Mouse (Mus musculus): ENCODE results near the gene Polr3g. TPM values are rescaled to one million over a fixed set of nuclear protein-coding genes. Genes with fewer than 3 reads are reported as not detected.

The Polr3g gene
- polyA plus RNA-seq, 1 experiment from 2014 or later, result 9.0 TPM

- under 1% methylated on average over 42 of the region's 42 CpGs for WGBS
- Histone ChIP-seq H3K27me3 (no peaks in the 10 kb centered on the region), H3K9ac (peak overlapping the region; percentile 69), H3K27ac (peak overlapping the region; percentile 88), H3K4me2 (replicated peaks) (peak overlapping the region; percentile 92), H3K4me3 (peak overlapping the region; percentile 67), H3K9me3 (replicated peaks) (no peaks in the 10 kb centered on the region), H3K36me3 (no peaks in the 10 kb centered on the region), H3K4me1 (peaks cover 15% of the 10 kb centered on the region)
- ATAC-seq (ENCODE audit: low FRiP score), result peak; percentile 65
Measured at GRCm38 (mm10) chr13:81711546-81712371, 946 bp upstream of the Polr3g start.

- H3K27ac ChIP-seq, result no peak overlapping the region
- peak overlapping the region; percentile 92 for H3K4me2 ChIP-seq (replicated peaks)
- H3K4me1 ChIP-seq, result peaks cover 15% of the 10 kb centered on the region
- no peaks in the 10 kb centered on the region for H3K27me3 ChIP-seq
- ATAC-seq (ENCODE audit: low FRiP score), result no peak
- 0% methylated on average over 7 of the region's 7 CpGs for WGBS
- peak overlapping the region; percentile 69 for H3K9ac ChIP-seq
- peak overlapping the region; percentile 67 for H3K4me3 ChIP-seq
- no peaks in the 10 kb centered on the region for H3K9me3 ChIP-seq (replicated peaks)
- H3K36me3 ChIP-seq, result no peaks in the 10 kb centered on the region
Measured at GRCm38 (mm10) chr13:81710266-81710665, 547 bp downstream of the Polr3g start.

GRCm38 (mm10) chr13:81709805-81710204, 1.0 kb downstream of the Polr3g start:
- Histone ChIP-seq H3K9me3 (replicated peaks) (no peaks in the 10 kb centered on the region), H3K4me3 (peak overlapping the region; percentile 67), H3K4me1 (peaks cover 15% of the 10 kb centered on the region), H3K9ac (no peak overlapping the region), H3K4me2 (replicated peaks) (peak overlapping the region; percentile 92), H3K27me3 (no peaks in the 10 kb centered on the region), H3K36me3 (no peaks in the 10 kb centered on the region), H3K27ac (no peak overlapping the region)
- WGBS, result 35% methylated on average over 4 of the region's 4 CpGs
- no peak for ATAC-seq (ENCODE audit: low FRiP score)

- no peaks in the 10 kb centered on the region for H3K36me3 ChIP-seq
- whole genome bisulfite sequencing, result 97% methylated on average over 5 of the region's 5 CpGs
- no peak for ATAC-seq (ENCODE audit: low FRiP score)
- H3K9me3 ChIP-seq (replicated peaks), result no peaks in the 10 kb centered on the region
- H3K9ac ChIP-seq, result no peak overlapping the region
- H3K4me1 ChIP-seq, result peaks cover 7% of the 10 kb centered on the region
- no peak overlapping the region for H3K4me3 ChIP-seq
- no peak overlapping the region for H3K27ac ChIP-seq
- H3K27me3 ChIP-seq, result no peaks in the 10 kb centered on the region
- H3K4me2 ChIP-seq (replicated peaks), result no peak overlapping the region
Measured at GRCm38 (mm10) chr13:81706311-81706710, 4.5 kb downstream of the Polr3g start.

GRCm38 (mm10) chr13:81703621-81704020, 7.2 kb downstream of the Polr3g start:
- 80% methylated on average over 9 of the region's 9 CpGs for WGBS
- no peak overlapping the region for H3K9ac ChIP-seq
- no peak overlapping the region for H3K4me2 ChIP-seq (replicated peaks)
- no peak overlapping the region for H3K27ac ChIP-seq
- no peaks in the 10 kb centered on the region for H3K36me3 ChIP-seq
- H3K4me3 ChIP-seq, result no peak overlapping the region
- no peak for ATAC-seq (ENCODE audit: low FRiP score)
- H3K4me1 ChIP-seq, result no peaks in the 10 kb centered on the region
- H3K27me3 ChIP-seq, result no peaks in the 10 kb centered on the region
- H3K9me3 ChIP-seq (replicated peaks), result no peaks in the 10 kb centered on the region

GRCm38 (mm10) chr13:81703148-81703547, 7.7 kb downstream of the Polr3g start:
- no peaks in the 10 kb centered on the region for H3K4me1 ChIP-seq
- 68% methylated on average over 7 of the region's 7 CpGs for WGBS
- H3K4me3 ChIP-seq, result no peak overlapping the region
- no peaks in the 10 kb centered on the region for H3K27me3 ChIP-seq
- H3K9me3 ChIP-seq (replicated peaks), result no peaks in the 10 kb centered on the region
- ATAC-seq (ENCODE audit: low FRiP score), result no peak
- H3K27ac ChIP-seq, result no peak overlapping the region
- H3K9ac ChIP-seq, result no peak overlapping the region
- H3K4me2 ChIP-seq (replicated peaks), result no peak overlapping the region
- H3K36me3 ChIP-seq, result 0 out of 2 replicates have a peak, but pooled peaks cover 3% of the 10 kb centered on the region

GRCm38 (mm10) chr13:81694446-81694845, 16.4 kb downstream of the Polr3g start:
- Histone ChIP-seq H3K9ac (no peak overlapping the region), H3K27me3 (no peaks in the 10 kb centered on the region), H3K27ac (no peak overlapping the region), H3K4me3 (no peak overlapping the region), H3K36me3 (0 out of 2 replicates have a peak, but pooled peaks cover 4% of the 10 kb centered on the region), H3K4me1 (no peaks in the 10 kb centered on the region), H3K9me3 (replicated peaks) (no peaks in the 10 kb centered on the region), H3K4me2 (replicated peaks) (no peak overlapping the region)
- no peak for ATAC-seq (ENCODE audit: low FRiP score)
- 93% methylated on average over 12 of the region's 12 CpGs for WGBS

- Histone ChIP-seq H3K36me3 (no peaks in the 10 kb centered on the region), H3K4me2 (replicated peaks) (no peak overlapping the region), H3K27ac (no peak overlapping the region), H3K9ac (no peak overlapping the region), H3K4me3 (no peak overlapping the region), H3K27me3 (no peaks in the 10 kb centered on the region), H3K4me1 (no peaks in the 10 kb centered on the region), H3K9me3 (replicated peaks) (no peaks in the 10 kb centered on the region)
- ATAC-seq (ENCODE audit: low FRiP score), result peak; percentile 79
- WGBS, result 53% methylated on average over 9 of the region's 9 CpGs
Measured at GRCm38 (mm10) chr13:81691606-81692005, 19.2 kb downstream of the Polr3g start.

GRCm38 (mm10) chr13:81690477-81690876, 20.3 kb downstream of the Polr3g start:
- no peak overlapping the region for H3K4me3 ChIP-seq
- no peak overlapping the region for H3K9ac ChIP-seq
- no peaks in the 10 kb centered on the region for H3K9me3 ChIP-seq (replicated peaks)
- H3K27ac ChIP-seq, result no peak overlapping the region
- no peaks in the 10 kb centered on the region for H3K4me1 ChIP-seq
- H3K36me3 ChIP-seq, result no peaks in the 10 kb centered on the region
- 91% methylated on average over 10 of the region's 10 CpGs for WGBS
- ATAC-seq (ENCODE audit: low FRiP score), result no peak
- no peaks in the 10 kb centered on the region for H3K27me3 ChIP-seq
- no peak overlapping the region for H3K4me2 ChIP-seq (replicated peaks)

GRCm38 (mm10) chr13:81689587-81689986, 21.2 kb downstream of the Polr3g start:
- H3K36me3 ChIP-seq, result no peaks in the 10 kb centered on the region
- H3K4me1 ChIP-seq, result no peaks in the 10 kb centered on the region
- H3K4me2 ChIP-seq (replicated peaks), result no peak overlapping the region
- no peak for ATAC-seq (ENCODE audit: low FRiP score)
- H3K9me3 ChIP-seq (replicated peaks), result no peaks in the 10 kb centered on the region
- no peak overlapping the region for H3K9ac ChIP-seq
- no peaks in the 10 kb centered on the region for H3K27me3 ChIP-seq
- whole genome bisulfite sequencing, result 91% methylated on average over 3 of the region's 3 CpGs
- no peak overlapping the region for H3K27ac ChIP-seq
- no peak overlapping the region for H3K4me3 ChIP-seq

- no peak overlapping the region for H3K9ac ChIP-seq
- no peaks in the 10 kb centered on the region for H3K9me3 ChIP-seq (replicated peaks)
- no peaks in the 10 kb centered on the region for H3K36me3 ChIP-seq
- H3K27me3 ChIP-seq, result no peaks in the 10 kb centered on the region
- H3K4me3 ChIP-seq, result no peak overlapping the region
- no peaks in the 10 kb centered on the region for H3K4me1 ChIP-seq
- no peak overlapping the region for H3K27ac ChIP-seq
- no peak for ATAC-seq (ENCODE audit: low FRiP score)
- WGBS, result 93% methylated on average over 3 of the region's 3 CpGs
- no peak overlapping the region for H3K4me2 ChIP-seq (replicated peaks)
Measured at GRCm38 (mm10) chr13:81684884-81685283, 25.9 kb downstream of the Polr3g start.

GRCm38 (mm10) chr13:81684258-81684657, 26.6 kb downstream of the Polr3g start:
- Histone ChIP-seq H3K4me1 (no peaks in the 10 kb centered on the region), H3K9me3 (replicated peaks) (no peaks in the 10 kb centered on the region), H3K4me3 (no peak overlapping the region), H3K36me3 (no peaks in the 10 kb centered on the region), H3K27ac (no peak overlapping the region), H3K9ac (no peak overlapping the region), H3K4me2 (replicated peaks) (no peak overlapping the region), H3K27me3 (no peaks in the 10 kb centered on the region)
- 94% methylated on average over 5 of the region's 5 CpGs for WGBS
- ATAC-seq (ENCODE audit: low FRiP score), result no peak

- no peaks in the 10 kb centered on the region for H3K9me3 ChIP-seq (replicated peaks)
- no peaks in the 10 kb centered on the region for H3K27me3 ChIP-seq
- no peak overlapping the region for H3K27ac ChIP-seq
- WGBS, result 97% methylated on average over 3 of the region's 3 CpGs
- ATAC-seq (ENCODE audit: low FRiP score), result no peak
- H3K36me3 ChIP-seq, result no peaks in the 10 kb centered on the region
- H3K9ac ChIP-seq, result no peak overlapping the region
- no peak overlapping the region for H3K4me3 ChIP-seq
- no peaks in the 10 kb centered on the region for H3K4me1 ChIP-seq
- no peak overlapping the region for H3K4me2 ChIP-seq (replicated peaks)
Measured at GRCm38 (mm10) chr13:81683107-81683506, 27.7 kb downstream of the Polr3g start.

Data from hindbrain, embryonic 12.5 days (tissue).